Mouse (Mus musculus) MEL (cell line): ENCODE data around the gene Ssr1. TPM values are rescaled to one million over a fixed set of nuclear protein-coding genes. Genes with fewer than 3 reads are reported as not detected.

ENCODE experiments used
- DNase-seq: peaks from one replicate; pipeline ENCODE4 v3.0.0; 2011; ENCODE audit warnings: low read depth, low spot score
- H3K27ac ChIP-seq: 2 replicates; pipeline ENCODE4 v1.5.1; 2012; ENCODE audit warnings: low read depth, mild to moderate bottlenecking, control low read depth, low read length, moderate library complexity; ENCODE audit not compliant: control insufficient read depth
- H3K27me3 ChIP-seq, 2 experiments: fragments of 150-350 bp in 1 of 2; sonication (generic) in 1 of 2; 2 replicates each; pipeline ENCODE4 v1.6.1; 2012; ENCODE audit warnings: low read length in 2 of 2, mild to moderate bottlenecking in 2 of 2, improper control_type of control experiment in 1 of 2, moderate library complexity in 1 of 2; ENCODE audit not compliant: insufficient read depth in 2 of 2, control insufficient read depth in 1 of 2
- H3K36me3 ChIP-seq, 2 experiments: 2 replicates each; pipeline ENCODE4 v1.6.1; 2012 to 2014; ENCODE audit warnings: low read length in 2 of 2, improper control_type of control experiment in 1 of 2, inconsistent platforms in 1 of 2, mild to moderate bottlenecking in 1 of 2; ENCODE audit not compliant: insufficient read depth in 2 of 2, control insufficient read depth in 1 of 2
- H3K4me1 ChIP-seq, 2 experiments: fragments of 150-350 bp in 1 of 2; sonication (generic) in 1 of 2; 2 replicates each; pipeline ENCODE4 v1.6.1; 2012; ENCODE audit warnings: low read length in 2 of 2, improper control_type of control experiment in 1 of 2, mild to moderate bottlenecking in 1 of 2; ENCODE audit not compliant: insufficient read depth in 2 of 2, control insufficient read depth in 1 of 2
- H3K4me3 ChIP-seq, 2 experiments: fragments of 150-350 bp in 1 of 2; sonication (generic) in 1 of 2; 2 replicates each; pipeline ENCODE4 v1.5.1; 2012; ENCODE audit warnings: low read depth in 2 of 2, low read length in 2 of 2, mild to moderate bottlenecking in 2 of 2, moderate library complexity in 2 of 2, control low read depth in 1 of 2, improper control_type of control experiment in 1 of 2; ENCODE audit not compliant: control insufficient read depth in 1 of 2, insufficient read depth in 1 of 2
- H3K79me2 ChIP-seq: 2 replicates; pipeline ENCODE4 v1.6.1; 2012; ENCODE audit warnings: mild to moderate bottlenecking, low read length, moderate library complexity; ENCODE audit not compliant: control insufficient read depth, poor library complexity, insufficient read depth
- H3K9ac ChIP-seq: 2 replicates; pipeline ENCODE4 v1.6.1; 2012; ENCODE audit warnings: low read depth, mild to moderate bottlenecking, control low read depth, low read length, moderate library complexity; ENCODE audit not compliant: control insufficient read depth, poor library complexity, severe bottlenecking
- H3K9me3 ChIP-seq: fragments of 150-350 bp; sonication (generic); replicated peaks from 2 replicates; pipeline ENCODE4 v1.6.1; 2012; ENCODE audit warnings: mild to moderate bottlenecking, low read length, improper control_type of control experiment, moderate library complexity; ENCODE audit not compliant: insufficient read depth
- CHD1 ChIP-seq: IDR thresholded peaks from 2 replicates; pipeline ENCODE4 v1.6.1; 2012; ENCODE audit warnings: low read depth, mild to moderate bottlenecking, inconsistent platforms, low read length, improper control_type of control experiment
- CHD2 ChIP-seq: IDR thresholded peaks from 2 replicates; pipeline ENCODE4 v1.6.1; 2011; ENCODE audit warnings: low read length, improper control_type of control experiment
- CTCF ChIP-seq, 3 experiments: IDR thresholded peaks in 2 of 3; conservative IDR thresholded peaks in 1 of 3; 2 replicates each; pipeline ENCODE4 v1.5.1; 2011 to 2012; ENCODE audit warnings: low read length in 3 of 3, low read depth in 2 of 3, mild to moderate bottlenecking in 2 of 3, improper control_type of control experiment in 1 of 3, inconsistent platforms in 1 of 3, mixed read lengths in 1 of 3, moderate library complexity in 1 of 3; ENCODE audit not compliant: control insufficient read depth in 1 of 3, insufficient read depth in 1 of 3, poor library complexity in 1 of 3, severe bottlenecking in 1 of 3
- E2F4 ChIP-seq: IDR thresholded peaks from 2 replicates; pipeline ENCODE4 v1.6.1; 2011; ENCODE audit warnings: low read depth, low read length, improper control_type of control experiment, borderline replicate concordance
- ELF1 ChIP-seq: IDR thresholded peaks from 2 replicates; pipeline ENCODE4 v1.6.1; 2014; ENCODE audit warnings: low read depth, mild to moderate bottlenecking, inconsistent platforms, low read length, improper control_type of control experiment, moderate library complexity
- EP300 ChIP-seq, 2 experiments: IDR thresholded peaks; 2 replicates each; pipeline ENCODE4 v1.6.1; 2011; ENCODE audit warnings: improper control_type of control experiment in 2 of 2, low read length in 2 of 2, low read depth in 1 of 2, mild to moderate bottlenecking in 1 of 2
- ETS1 ChIP-seq: IDR thresholded peaks from 2 replicates; pipeline ENCODE4 v1.6.1; 2012; ENCODE audit warnings: low read depth, mild to moderate bottlenecking, inconsistent platforms, low read length, improper control_type of control experiment, moderate library complexity
- GATA1 ChIP-seq: IDR thresholded peaks from 2 replicates; pipeline ENCODE4 v1.6.1; 2011; ENCODE audit warnings: low read depth, low read length, improper control_type of control experiment
- HCFC1 ChIP-seq: IDR thresholded peaks from 2 replicates; pipeline ENCODE4 v1.6.1; 2012; ENCODE audit warnings: low read depth, mild to moderate bottlenecking, inconsistent platforms, low read length, improper control_type of control experiment, moderate library complexity
- KAT2A ChIP-seq: conservative IDR thresholded peaks from 2 replicates; pipeline ENCODE4 v1.6.1; 2012; ENCODE audit warnings: low read depth, low read length, improper control_type of control experiment, inconsistent platforms
- MAFK ChIP-seq: IDR thresholded peaks from 2 replicates; pipeline ENCODE4 v1.6.1; 2011; ENCODE audit warnings: low read depth, mild to moderate bottlenecking, low read length, improper control_type of control experiment, borderline replicate concordance
- MAX ChIP-seq: IDR thresholded peaks from 2 replicates; pipeline ENCODE4 v1.6.1; 2011; ENCODE audit warnings: low read length, improper control_type of control experiment
- MAZ ChIP-seq: IDR thresholded peaks from 2 replicates; pipeline ENCODE4 v1.6.1; 2012; ENCODE audit warnings: low read depth, mild to moderate bottlenecking, inconsistent platforms, low read length, improper control_type of control experiment
- MXI1 ChIP-seq: IDR thresholded peaks from 2 replicates; pipeline ENCODE4 v1.6.1; 2011; ENCODE audit warnings: mild to moderate bottlenecking, low read depth, low read length, improper control_type of control experiment
- MYB ChIP-seq: IDR thresholded peaks from 2 replicates; pipeline ENCODE4 v1.6.1; 2011; ENCODE audit warnings: mild to moderate bottlenecking, low read depth, low read length, improper control_type of control experiment
- MYC ChIP-seq: IDR thresholded peaks from 2 replicates; pipeline ENCODE4 v1.6.1; 2011; ENCODE audit warnings: low read depth, mild to moderate bottlenecking, low read length, improper control_type of control experiment, moderate library complexity
- NELFE ChIP-seq: IDR thresholded peaks from 2 replicates; pipeline ENCODE4 v1.6.1; 2011; ENCODE audit warnings: low read depth, low read length, improper control_type of control experiment
- NRF1 ChIP-seq: IDR thresholded peaks from 2 replicates; pipeline ENCODE4 v1.6.1; 2014; ENCODE audit warnings: low read depth, mild to moderate bottlenecking, inconsistent platforms, low read length, improper control_type of control experiment, moderate library complexity; ENCODE audit not compliant: poor library complexity, insufficient read depth, severe bottlenecking
- POLR2A ChIP-seq, 2 experiments: IDR thresholded peaks; 2 replicates each; pipeline ENCODE4 v1.6.1; 2011 to 2012; ENCODE audit warnings: low read length in 2 of 2, mild to moderate bottlenecking in 2 of 2, control low read depth in 1 of 2, improper control_type of control experiment in 1 of 2, low read depth in 1 of 2, moderate library complexity in 1 of 2; ENCODE audit not compliant: control insufficient read depth in 1 of 2, insufficient read depth in 1 of 2, poor library complexity in 1 of 2
- POLR2AphosphoS2 ChIP-seq: IDR thresholded peaks from 2 replicates; pipeline ENCODE4 v1.6.1; 2011; ENCODE audit warnings: low read length, improper control_type of control experiment
- RAD21 ChIP-seq: IDR thresholded peaks from 2 replicates; pipeline ENCODE4 v1.6.1; 2011; ENCODE audit warnings: mild to moderate bottlenecking, low read depth, low read length, improper control_type of control experiment
- SIN3A ChIP-seq: IDR thresholded peaks from 2 replicates; pipeline ENCODE4 v1.6.1; 2012; ENCODE audit warnings: low read length, improper control_type of control experiment, inconsistent platforms
- TBP ChIP-seq: IDR thresholded peaks from 2 replicates; pipeline ENCODE4 v1.8.0; 2011; ENCODE audit warnings: low read depth, low read length, improper control_type of control experiment
- TCF12 ChIP-seq: IDR thresholded peaks from 2 replicates; pipeline ENCODE4 v1.6.1; 2014; ENCODE audit warnings: low read depth, mild to moderate bottlenecking, inconsistent platforms, low read length, improper control_type of control experiment, moderate library complexity
- USF1 ChIP-seq: IDR thresholded peaks from 2 replicates; pipeline ENCODE4 v1.6.1; 2014; ENCODE audit warnings: low read depth, mild to moderate bottlenecking, inconsistent platforms, low read length, improper control_type of control experiment, moderate library complexity
- USF2 ChIP-seq, 2 experiments: IDR thresholded peaks; 2 replicates each; pipeline ENCODE4 v1.6.1; 2011 to 2012; ENCODE audit warnings: improper control_type of control experiment in 2 of 2, low read length in 2 of 2, borderline replicate concordance in 1 of 2, inconsistent platforms in 1 of 2, low read depth in 1 of 2, mild to moderate bottlenecking in 1 of 2; ENCODE audit not compliant: insufficient read depth in 1 of 2
- ZMIZ1 ChIP-seq: IDR thresholded peaks from 2 replicates; pipeline ENCODE4 v1.6.1; 2012; ENCODE audit warnings: low read depth, mild to moderate bottlenecking, inconsistent platforms, low read length, improper control_type of control experiment, moderate library complexity
- polyA plus RNA-seq, 2 experiments: library from polyadenylated mRNA; stranded (reverse) in 1 of 2; unstranded in 1 of 2; fragments of >175 nt in 1 of 2; fragments of >200 nt in 1 of 2; gene quantifications; 2 replicates each; pipeline versions ENCODE4 v1.2.1 to v1.2.4; 2012; ENCODE audit warnings: low replicate concordance in 2 of 2, low read depth in 1 of 2; ENCODE audit not compliant: insufficient read length in 2 of 2, insufficient read depth in 1 of 2, missing spikeins in 1 of 2
- total RNA-seq: library from RNA; depleted of rRNA; stranded (reverse); fragments of 300-350 nt; gene quantifications from 2 replicates; pipeline ENCODE4 v1.2.3, GENCODE M21; 2012; rRNA removed

Ssr1 gene
- total RNA-seq: 76.7 and 77.2 TPM in 2 replicates
- 100 to 1,000 TPM in 1 of 2 experiments, 10 to 100 TPM in 1; 30.9 to 104 TPM for polyA plus RNA-seq

GRCm38 (mm10) chr13:37993704-37994404, at the start of gene Ssr1:
Gene Ssr1 (minus strand): TSS chr13:37994217.
- peaks cover 2 to 5% of the 10 kb centered on the region in 2 experiments; a peak in 3 of 4 replicates for H3K4me1 ChIP-seq
- H3K27ac ChIP-seq: peak within 1 kb of the TSS; percentile 74
- H3K4me3 ChIP-seq: peak within 1 kb of the TSS; percentile 91 to 98
- peak; percentile 96 for DNase-seq
- H3K79me2 ChIP-seq: peaks cover 34% of the 10 kb centered on the region
- peak within 1 kb of the TSS; percentile 90 for H3K9ac ChIP-seq
- no peaks in the 10 kb centered on the region for H3K9me3 ChIP-seq
- H3K27me3 ChIP-seq: no peaks in the 10 kb centered on the region
- peaks cover 19 to 21% of the 10 kb centered on the region in 2 experiments for H3K36me3 ChIP-seq
- TF ChIP-seq EP300 (IDR thresholded peaks at IDR 0.05; ENCODE audit: low read depth in 1 of 2, low read length in 2 of 2) (peak in 1 of 2 experiments; percentile 60; a peak in 1 of 4 replicates), MXI1 (peak; percentile 86), E2F4 (peak; percentile 59; the same call in 1 of the 2 replicates), USF1 (peak; percentile 100), GATA1 (peak; percentile 87), RAD21 (no peak), USF2 (IDR thresholded peaks at IDR 0.05; ENCODE audit: borderline replicate concordance in 1 of 2, insufficient read depth in 1 of 2, low read depth in 1 of 2, low read length in 2 of 2) (peak; percentile 33 to 82; a peak in 3 of 4 replicates), ETS1 (peak; percentile 42; the same call in 1 of the 2 replicates), MAX (peak; percentile 90), KAT2A (no peak; the same call in 1 of the 2 replicates), ZMIZ1 (peak; percentile 89; the same call in 1 of the 2 replicates), CTCF (IDR thresholded peaks at IDR 0.05 in 2 of 3, conservative IDR thresholded peaks at IDR 0.05 in 1 of 3; ENCODE audit: control insufficient read depth in 1 of 3, insufficient read depth in 1 of 3, low read depth in 2 of 3, low read length in 3 of 3, poor library complexity in 1 of 3, severe bottlenecking in 1 of 3) (no peak), POLR2A (IDR thresholded peaks at IDR 0.05; ENCODE audit: control insufficient read depth in 1 of 2, insufficient read depth in 1 of 2, low read depth in 1 of 2, low read length in 2 of 2, poor library complexity in 1 of 2) (peak; percentile 92 to 98; a peak in 3 of 4 replicates), TBP (peak; percentile 86), MYC (peak; percentile 1), MAFK (no peak), SIN3A (peak; percentile 77), NRF1 (peak; percentile 72), ELF1 (peak; percentile 58; the same call in 1 of the 2 replicates), POLR2AphosphoS2 (peak; percentile 89), CHD2 (peak; percentile 97), MAZ (peak; percentile 75; the same call in 1 of the 2 replicates), MYB (no peak), TCF12 (0 out of 2 replicates have a peak, but pooled peaks have one; percentile 6), NELFE (peak; percentile 94), HCFC1 (peak; percentile 80), CHD1 (no peak)
